Mouse (Mus musculus): ENCODE measurements around the gene Slc7a8.

DNA sequence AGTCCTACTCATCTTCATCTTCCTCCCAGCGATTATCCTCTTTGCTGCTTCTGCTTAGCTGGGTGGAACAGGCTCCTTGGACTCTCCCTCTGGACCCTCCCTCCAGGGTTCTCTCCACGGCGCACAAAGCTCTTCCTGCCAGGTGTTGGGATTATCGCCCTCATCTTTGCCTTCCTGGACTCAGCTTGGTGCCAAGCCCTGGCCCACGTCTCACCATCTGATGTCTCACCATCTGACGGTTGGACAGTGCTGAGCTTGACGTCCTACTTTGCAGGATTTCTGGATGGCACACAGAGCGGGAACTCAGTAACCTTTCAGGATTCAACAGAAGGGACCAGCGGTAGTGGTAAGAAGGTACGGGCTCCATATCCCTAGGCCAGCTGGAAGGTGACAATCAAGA lies 60.0 kb downstream of the Slc7a8 start:
- TF ChIP-seq TAL1 (IDR thresholded peaks at IDR 0.05; ENCODE audit: low read length) (no peak), GATA1 (IDR thresholded peaks at IDR 0.05; ENCODE audit: low read length) (no peak)

Data from erythroblast, embryonic 14.5 days (primary cell).